Mouse (Mus musculus): Measurements from ENCODE around the gene Dcaf4. TPM values are rescaled to one million over a fixed set of nuclear protein-coding genes. Genes with fewer than 3 reads are reported as not detected.

Dcaf4 gene
- polyA plus RNA-seq, 1 experiment, result 16.9 TPM

GRCm38 (mm10) chr12:83562589-83562988 is 42.3 kb downstream of the Dcaf4 start:
- Histone ChIP-seq H3K36me3 (ENCODE audit: control insufficient read depth, insufficient read depth, low read length) (peaks cover 2% of the 10 kb centered on the region; the same call in 1 of the 2 replicates), H3K4me3 (ENCODE audit: control insufficient read depth, low read depth, low read length) (peak overlapping the region; percentile 86; the same call in 1 of the 2 replicates), H3K27ac (ENCODE audit: control insufficient read depth, insufficient read depth, low read depth, low read length) (no peak overlapping the region), H3K27me3 (ENCODE audit: control insufficient read depth, insufficient read depth, low read length) (no peaks in the 10 kb centered on the region), H3K4me1 (ENCODE audit: control insufficient read depth, insufficient read depth, low read length) (peaks cover 3% of the 10 kb centered on the region; the same call in 1 of the 2 replicates)
- TF ChIP-seq POLR2A (IDR thresholded peaks at IDR 0.05; ENCODE audit: control insufficient read depth, low read depth, low read length) (no peak), CTCF (IDR thresholded peaks at IDR 0.05; ENCODE audit: control insufficient read depth, insufficient read depth, insufficient replicate concordance, low read depth, low read length) (no peak)

- Histone ChIP-seq H3K36me3 (ENCODE audit: control insufficient read depth, insufficient read depth, low read length) (peaks cover 4% of the 10 kb centered on the region), H3K4me1 (ENCODE audit: control insufficient read depth, insufficient read depth, low read length) (no peaks in the 10 kb centered on the region; the same call in 1 of the 2 replicates), H3K27ac (ENCODE audit: control insufficient read depth, insufficient read depth, low read depth, low read length) (no peak overlapping the region), H3K27me3 (ENCODE audit: control insufficient read depth, insufficient read depth, low read length) (no peaks in the 10 kb centered on the region), H3K4me3 (ENCODE audit: control insufficient read depth, low read depth, low read length) (no peak overlapping the region)
- no peak for TF ChIP-seq CTCF (IDR thresholded peaks at IDR 0.05; ENCODE audit: control insufficient read depth, insufficient read depth, insufficient replicate concordance, low read depth, low read length)
- TF ChIP-seq POLR2A (IDR thresholded peaks at IDR 0.05; ENCODE audit: control insufficient read depth, low read depth, low read length), result no peak
These were observed 49.6 kb downstream of the Dcaf4 start for GRCm38 (mm10) chr12:83569866-83570265.

GRCm38 (mm10) chr12:83572717-83573116 is 52.5 kb downstream of the Dcaf4 start:
- peaks cover 2% of the 10 kb centered on the region for H3K4me1 ChIP-seq (ENCODE audit: control insufficient read depth, insufficient read depth, low read length)
- no peak overlapping the region for H3K4me3 ChIP-seq (ENCODE audit: control insufficient read depth, low read depth, low read length)
- H3K27me3 ChIP-seq (ENCODE audit: control insufficient read depth, insufficient read depth, low read length), result no peaks in the 10 kb centered on the region
- no peak overlapping the region for H3K27ac ChIP-seq (ENCODE audit: control insufficient read depth, insufficient read depth, low read depth, low read length)
- TF ChIP-seq CTCF (IDR thresholded peaks at IDR 0.05; ENCODE audit: control insufficient read depth, insufficient read depth, insufficient replicate concordance, low read depth, low read length) (no peak), POLR2A (IDR thresholded peaks at IDR 0.05; ENCODE audit: control insufficient read depth, low read depth, low read length) (no peak)
- H3K36me3 ChIP-seq (ENCODE audit: control insufficient read depth, insufficient read depth, low read length), result peaks cover 2% of the 10 kb centered on the region

- Histone ChIP-seq H3K27ac (ENCODE audit: control insufficient read depth, insufficient read depth, low read depth, low read length) (no peak overlapping the region), H3K4me3 (ENCODE audit: control insufficient read depth, low read depth, low read length) (no peak overlapping the region), H3K36me3 (ENCODE audit: control insufficient read depth, insufficient read depth, low read length) (no peaks in the 10 kb centered on the region; the same call in 1 of the 2 replicates), H3K27me3 (ENCODE audit: control insufficient read depth, insufficient read depth, low read length) (no peaks in the 10 kb centered on the region), H3K4me1 (ENCODE audit: control insufficient read depth, insufficient read depth, low read length) (peaks cover 2% of the 10 kb centered on the region)
- TF ChIP-seq CTCF (IDR thresholded peaks at IDR 0.05; ENCODE audit: control insufficient read depth, insufficient read depth, insufficient replicate concordance, low read depth, low read length), result no peak
- TF ChIP-seq POLR2A (IDR thresholded peaks at IDR 0.05; ENCODE audit: control insufficient read depth, low read depth, low read length), result no peak
These were observed 57.2 kb downstream of the Dcaf4 start for GRCm38 (mm10) chr12:83577445-83577844.

GRCm38 (mm10) chr12:83578356-83578755 is 58.1 kb downstream of the Dcaf4 start:
- no peaks in the 10 kb centered on the region for H3K27me3 ChIP-seq (ENCODE audit: control insufficient read depth, insufficient read depth, low read length)
- TF ChIP-seq POLR2A (IDR thresholded peaks at IDR 0.05; ENCODE audit: control insufficient read depth, low read depth, low read length) (no peak), CTCF (IDR thresholded peaks at IDR 0.05; ENCODE audit: control insufficient read depth, insufficient read depth, insufficient replicate concordance, low read depth, low read length) (no peak)
- peaks cover 2% of the 10 kb centered on the region for H3K4me1 ChIP-seq (ENCODE audit: control insufficient read depth, insufficient read depth, low read length)
- H3K27ac ChIP-seq (ENCODE audit: control insufficient read depth, insufficient read depth, low read depth, low read length), result no peak overlapping the region
- H3K36me3 ChIP-seq (ENCODE audit: control insufficient read depth, insufficient read depth, low read length), result no peaks in the 10 kb centered on the region; the same call in 1 of the 2 replicates
- H3K4me3 ChIP-seq (ENCODE audit: control insufficient read depth, low read depth, low read length), result no peak overlapping the region

GRCm38 (mm10) chr12:83578896-83579569 is 58.8 kb downstream of the Dcaf4 start:
- Histone ChIP-seq H3K27ac (ENCODE audit: control insufficient read depth, insufficient read depth, low read depth, low read length) (no peak overlapping the region; the same call in 1 of the 2 replicates), H3K36me3 (ENCODE audit: control insufficient read depth, insufficient read depth, low read length) (no peaks in the 10 kb centered on the region; the same call in 1 of the 2 replicates), H3K4me3 (ENCODE audit: control insufficient read depth, low read depth, low read length) (no peak overlapping the region), H3K4me1 (ENCODE audit: control insufficient read depth, insufficient read depth, low read length) (peaks cover 2% of the 10 kb centered on the region), H3K27me3 (ENCODE audit: control insufficient read depth, insufficient read depth, low read length) (no peaks in the 10 kb centered on the region)
- TF ChIP-seq POLR2A (IDR thresholded peaks at IDR 0.05; ENCODE audit: control insufficient read depth, low read depth, low read length), result no peak
- no peak for TF ChIP-seq CTCF (IDR thresholded peaks at IDR 0.05; ENCODE audit: control insufficient read depth, insufficient read depth, insufficient replicate concordance, low read depth, low read length)

- Histone ChIP-seq H3K4me1 (ENCODE audit: control insufficient read depth, insufficient read depth, low read length) (peaks cover 2% of the 10 kb centered on the region), H3K36me3 (ENCODE audit: control insufficient read depth, insufficient read depth, low read length) (no peaks in the 10 kb centered on the region; the same call in 1 of the 2 replicates), H3K27me3 (ENCODE audit: control insufficient read depth, insufficient read depth, low read length) (no peaks in the 10 kb centered on the region), H3K4me3 (ENCODE audit: control insufficient read depth, low read depth, low read length) (no peak overlapping the region), H3K27ac (ENCODE audit: control insufficient read depth, insufficient read depth, low read depth, low read length) (no peak overlapping the region)
- TF ChIP-seq POLR2A (IDR thresholded peaks at IDR 0.05; ENCODE audit: control insufficient read depth, low read depth, low read length) (no peak), CTCF (IDR thresholded peaks at IDR 0.05; ENCODE audit: control insufficient read depth, insufficient read depth, insufficient replicate concordance, low read depth, low read length) (no peak)
These were observed 60.0 kb downstream of the Dcaf4 start for GRCm38 (mm10) chr12:83580283-83580682.

Measured in testis, adult 2 months (tissue).